Mouse (Mus musculus): ENCODE data around the gene Fam83f. TPM values are rescaled to one million over a fixed set of nuclear protein-coding genes. Genes with fewer than 3 reads are reported as not detected.

Fam83f gene
- total RNA-seq, 2 experiments from 2014 or later = 1.2 to 1.7 TPM

DNA sequence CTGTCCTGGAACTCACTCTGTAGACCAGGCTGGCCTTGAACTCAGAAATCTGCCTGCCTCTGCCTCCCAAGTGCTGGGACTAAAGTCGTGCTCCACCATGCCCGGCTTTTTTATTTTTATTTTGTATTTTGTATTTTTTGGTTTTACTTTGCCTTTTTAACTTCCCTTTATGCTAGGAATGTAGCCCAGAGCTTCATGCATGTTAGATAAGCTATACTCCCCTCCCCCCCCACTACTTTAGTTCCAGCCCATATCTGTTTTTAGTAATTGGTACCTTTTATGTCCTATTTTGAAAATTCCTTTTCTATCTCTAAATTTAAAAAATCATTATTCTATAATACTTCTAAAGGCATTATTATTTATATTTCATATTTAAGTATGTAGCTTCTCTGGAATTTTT is 66.6 kb downstream of the Fam83f start:
- DNase-seq (ENCODE audit: low spot score in 2 of 2) = no peak

DNA sequence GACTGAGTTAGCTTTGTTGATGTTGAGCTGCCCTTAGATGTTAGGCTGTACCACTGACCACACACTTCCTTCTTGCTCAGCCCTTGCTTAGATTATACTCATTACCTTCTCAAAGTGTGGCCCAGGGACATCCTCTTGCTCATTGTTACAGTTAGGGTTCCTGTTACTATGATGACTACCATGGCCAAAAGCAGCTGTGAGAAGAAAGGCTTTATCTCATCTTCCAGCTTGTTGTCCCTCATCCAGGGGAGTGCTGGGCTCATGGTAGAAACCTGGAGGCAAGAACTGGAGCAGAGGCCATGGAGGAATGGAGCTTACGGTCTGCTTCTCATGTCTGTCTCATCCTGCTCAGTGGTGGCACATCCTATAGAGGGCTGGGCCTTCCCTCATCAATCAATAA is 68.3 kb downstream of the Fam83f start:
- DNase-seq (ENCODE audit: low spot score in 2 of 2) = no peak

DNA sequence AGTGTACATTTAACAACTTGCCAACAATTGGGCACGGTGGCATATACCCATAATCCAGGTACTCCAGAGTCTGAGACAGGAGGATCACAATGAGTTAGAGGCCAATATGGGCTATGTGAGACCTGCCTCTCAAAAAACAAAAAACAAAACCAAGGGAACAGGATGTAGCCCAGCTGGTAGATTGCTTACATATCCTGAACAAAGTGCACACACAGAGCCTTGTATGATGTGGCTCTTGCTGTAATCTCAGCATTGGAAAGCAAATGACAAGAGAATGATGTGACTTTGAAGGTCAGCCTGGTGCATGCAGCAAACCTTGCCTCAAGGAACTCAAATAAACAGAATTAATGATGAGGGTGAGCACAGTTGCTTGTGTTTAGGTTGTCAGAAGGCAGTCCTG is 70.2 kb downstream of the Fam83f start:
- DNase-seq (ENCODE audit: low spot score in 2 of 2) = no peak

DNA sequence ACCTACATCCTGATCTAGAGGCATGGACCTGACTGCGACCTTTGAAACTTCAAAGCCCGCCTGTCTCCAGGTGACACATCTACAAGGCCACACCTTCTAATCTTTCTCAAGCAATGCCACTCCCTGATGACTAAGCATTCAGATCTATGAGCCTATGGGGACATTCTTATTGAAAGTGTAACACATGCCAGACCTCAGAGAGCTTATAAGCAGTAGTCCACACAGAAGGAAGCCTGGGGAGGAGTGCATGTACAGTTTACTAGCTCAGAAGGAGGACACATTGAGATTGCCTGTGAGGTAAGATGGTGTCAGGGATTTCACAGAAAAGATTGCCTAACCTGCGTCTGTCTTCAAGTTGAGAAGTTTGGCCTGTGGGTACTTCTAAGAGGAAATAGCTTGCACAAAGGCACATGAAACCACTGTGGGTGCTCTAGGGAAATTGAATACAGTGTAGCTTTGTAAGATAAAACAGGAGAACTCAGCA is 71.4 kb downstream of the Fam83f start:
- DNase-seq (ENCODE audit: low spot score in 2 of 2) = no peak

DNA sequence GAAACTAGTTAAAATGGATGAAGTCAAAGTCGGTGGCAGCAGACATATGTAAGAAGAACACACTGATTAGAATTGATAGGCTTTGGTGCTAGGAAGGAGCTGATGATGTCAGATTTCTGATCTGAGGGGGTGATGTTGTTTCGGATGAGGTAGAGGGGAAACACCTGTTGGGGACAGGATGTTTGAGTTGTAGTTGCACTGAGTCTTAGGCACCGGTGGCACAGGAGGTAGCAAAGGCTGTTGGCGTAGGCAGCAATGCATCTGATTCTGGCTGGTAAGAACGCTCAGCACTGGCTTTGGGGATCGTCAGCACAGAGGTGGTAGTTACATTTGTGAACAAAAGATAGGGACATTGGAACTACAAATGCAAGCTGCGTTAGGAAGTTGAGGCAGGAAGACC is 72.0 kb downstream of the Fam83f start:
- DNase-seq (ENCODE audit: low spot score in 2 of 2) = no peak

DNA sequence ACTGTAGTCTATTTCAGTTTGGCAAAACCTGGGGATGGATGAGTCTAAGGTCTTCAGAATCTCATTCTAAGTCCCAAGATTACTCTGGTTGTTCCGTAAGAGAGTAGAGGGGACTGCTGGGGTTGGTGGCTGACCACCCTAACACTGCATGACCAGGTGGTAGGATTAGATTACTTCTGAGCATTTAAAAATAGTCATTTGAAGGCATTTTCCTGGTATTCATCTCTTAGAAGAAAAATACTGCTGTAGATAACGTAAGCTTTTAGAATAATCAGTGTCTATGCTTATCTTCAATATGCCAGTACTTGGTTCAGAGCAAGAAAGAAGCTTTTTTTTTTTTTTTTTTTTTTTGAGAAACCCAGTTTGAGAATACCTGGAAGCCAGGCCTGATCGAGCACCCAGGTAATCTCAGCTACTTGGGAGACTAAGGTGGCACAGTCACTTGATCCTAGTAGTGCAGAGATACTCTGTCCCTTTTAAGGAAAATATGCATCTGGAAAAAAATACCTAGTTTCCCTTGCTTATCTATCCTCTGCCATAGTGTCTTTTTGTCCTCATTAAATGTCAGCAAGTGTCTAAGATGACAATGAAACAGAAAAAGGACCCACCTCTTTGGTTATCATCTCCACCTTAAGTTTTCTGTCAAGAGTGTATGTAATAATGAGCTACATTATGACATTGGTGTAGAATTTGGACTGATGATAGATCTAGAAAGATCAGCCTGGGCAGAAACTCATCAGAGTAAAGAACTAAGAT is 73.2 kb downstream of the Fam83f start:
- no peak for DNase-seq (ENCODE audit: low spot score in 2 of 2)

DNA sequence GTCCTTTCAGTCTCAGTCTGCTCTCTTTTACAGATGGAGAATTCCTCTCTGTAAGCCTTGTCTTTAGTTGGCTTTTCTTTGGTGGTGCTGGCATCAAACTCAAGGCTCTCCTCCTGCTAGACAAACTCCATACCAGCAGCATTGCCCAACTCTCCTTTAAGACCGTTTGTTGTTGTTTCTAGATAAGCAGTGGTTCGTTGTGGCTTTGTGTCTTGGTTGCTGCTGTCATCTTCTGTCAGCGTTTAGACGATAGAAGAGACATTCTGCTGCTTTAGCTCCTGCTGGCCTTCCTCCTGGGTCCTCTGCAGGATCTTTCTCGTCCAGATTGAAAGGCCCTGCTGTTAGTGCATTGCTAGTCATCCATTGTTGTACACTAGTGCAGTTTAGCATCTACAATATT is 77.3 kb downstream of the Fam83f start:
- no peak for DNase-seq (ENCODE audit: low spot score in 2 of 2)

Small RNAs within 50 kb of the gene (microRNA-seq; reads per million reads assigned to microRNA genes)
- gene Mir6957 = not detected

Other genes with a start within 250 kb of the Fam83f start
- not detected for gene Enthd1, start 106.7 kb upstream of the Fam83f start, total RNA-seq (2021)
- gene Grap2, start 99.3 kb upstream of the Fam83f start, total RNA-seq (2021) = 1 to 10 TPM; 1.3 to 1.7 TPM
- gene Tnrc6b, start 39.5 kb downstream of the Fam83f start, total RNA-seq (2021) = 10 to 100 TPM; 74.2 to 74.3 TPM